Mouse (Mus musculus): ENCODE results near the gene Gm2174.

Gm2174 gene

GRCm38 (mm10) chrX:56447524-56448015, at the start of gene Gm2174:
Gm2174 (plus strand) TSS chrX:56447965.
- DNase-seq (ENCODE audit: low spot score): no peak

- no peak for DNase-seq (ENCODE audit: low spot score)
Observed at GRCm38 (mm10) chrX:56404646-56405045, 43.1 kb upstream of the Gm2174 start.

- no peak for DNase-seq (ENCODE audit: low spot score)
Observed at GRCm38 (mm10) chrX:56405482-56405881, 42.3 kb upstream of the Gm2174 start.

GRCm38 (mm10) chrX:56406128-56406527, 41.6 kb upstream of the Gm2174 start:
- DNase-seq (ENCODE audit: low spot score): no peak

- no peak for DNase-seq (ENCODE audit: low spot score)
Observed at GRCm38 (mm10) chrX:56416277-56416676, 31.5 kb upstream of the Gm2174 start.

- DNase-seq (ENCODE audit: low spot score): peak; percentile 40
Observed at GRCm38 (mm10) chrX:56417541-56417940, 30.2 kb upstream of the Gm2174 start.

GRCm38 (mm10) chrX:56430601-56431000, 17.2 kb upstream of the Gm2174 start:
- DNase-seq (ENCODE audit: low spot score): no peak

- DNase-seq (ENCODE audit: low spot score): no peak
Observed at GRCm38 (mm10) chrX:56435758-56436283, 11.9 kb upstream of the Gm2174 start.

- no peak for DNase-seq (ENCODE audit: low spot score)
Observed at GRCm38 (mm10) chrX:56446487-56447428, 1.0 kb upstream of the Gm2174 start.

- DNase-seq (ENCODE audit: low spot score): peak; percentile 69
Observed at GRCm38 (mm10) chrX:56454671-56455371, 7.1 kb downstream of the Gm2174 start, which contains the start of gene Ints6l. Ints6l (plus strand) TSS chrX:56454857.

GRCm38 (mm10) chrX:56455372-56456246, 7.8 kb downstream of the Gm2174 start:
- peak; percentile 86 for DNase-seq (ENCODE audit: low spot score)

GRCm38 (mm10) chrX:56456379-56456778, 8.6 kb downstream of the Gm2174 start:
- DNase-seq (ENCODE audit: low spot score): no peak

GRCm38 (mm10) chrX:56462020-56462933, 14.5 kb downstream of the Gm2174 start:
- no peak for DNase-seq (ENCODE audit: low spot score)

- DNase-seq (ENCODE audit: low spot score): no peak
Observed at GRCm38 (mm10) chrX:56464906-56465305, 17.1 kb downstream of the Gm2174 start.

- no peak for DNase-seq (ENCODE audit: low spot score)
Observed at GRCm38 (mm10) chrX:56467688-56468087, 19.9 kb downstream of the Gm2174 start.

- no peak for DNase-seq (ENCODE audit: low spot score)
Observed at GRCm38 (mm10) chrX:56468422-56468821, 20.7 kb downstream of the Gm2174 start.

GRCm38 (mm10) chrX:56474035-56474434, 26.3 kb downstream of the Gm2174 start:
- DNase-seq (ENCODE audit: low spot score): no peak

- DNase-seq (ENCODE audit: low spot score): no peak
Observed at GRCm38 (mm10) chrX:56477553-56477952, 29.8 kb downstream of the Gm2174 start.

- DNase-seq (ENCODE audit: low spot score): no peak
Observed at GRCm38 (mm10) chrX:56481906-56482305, 34.1 kb downstream of the Gm2174 start.

- DNase-seq (ENCODE audit: low spot score): peak; percentile 81
Observed at GRCm38 (mm10) chrX:56489758-56490157, 42.0 kb downstream of the Gm2174 start.

All from testis, postnatal 10 days (tissue).